Mouse (Mus musculus): ENCODE data around the gene Cgrrf1. TPM values are rescaled to one million over a fixed set of nuclear protein-coding genes. Genes with fewer than 3 reads are reported as not detected.

The Cgrrf1 gene
- 10 to 100 TPM in 24 of 26 experiments, 1 to 10 TPM in 2; 7.5 to 61.0 (median 28.1) TPM for total RNA-seq (2018; cell fraction: chromatin; rRNA removed)
- total RNA-seq (2018; cell fraction: cytosol; rRNA removed) = 10 to 100 TPM; 17.5 to 31.3 (median 24.5) TPM
- 10 to 100 TPM; 14.7 to 74.1 (median 25.1) TPM for total RNA-seq (2018; cell fraction: nucleus; rRNA removed)
- polyA plus RNA-seq (2018) = 21.6 to 33.5 TPM (median 29.1 TPM) in 3 replicates

DNA sequence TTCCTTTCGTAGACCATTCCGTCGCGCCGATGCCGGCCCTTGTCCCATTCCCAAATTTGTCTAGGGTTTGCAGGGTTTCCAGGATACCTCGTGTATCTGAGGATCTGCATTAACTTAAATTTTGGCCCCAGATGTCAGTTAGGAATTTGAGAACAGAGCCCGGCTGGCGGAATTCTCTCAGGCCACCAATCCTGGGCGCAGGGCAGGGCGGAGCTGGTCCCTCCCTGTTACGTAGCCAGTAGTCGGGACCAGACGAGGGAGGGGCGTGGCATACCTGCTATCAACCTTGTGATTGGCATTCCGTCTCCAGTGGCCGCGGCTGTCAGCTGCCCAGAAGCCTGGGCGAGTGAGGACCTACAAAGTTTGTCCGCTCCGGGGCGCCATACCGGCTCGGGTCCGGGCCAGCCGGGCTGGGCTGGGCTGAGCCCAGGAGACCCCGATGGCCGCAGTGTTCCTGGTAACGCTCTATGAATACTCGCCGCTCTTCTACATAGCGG is at the start of gene Cgrrf1:
Gene Cgrrf1 (plus strand): TSS at position 289 of the 497 bp plus-strand sequence.
- peaks cover 61% of the 10 kb centered on the region for H3K79me2 ChIP-seq (ENCODE audit: inconsistent target)
- H3K36me3 ChIP-seq (ENCODE audit: inconsistent target) = no peaks in the 10 kb centered on the region
- H3K27ac ChIP-seq = peak within 1 kb of the TSS; percentile 71
- 1% methylated on average over 32 of the region's 32 CpGs for WGBS (ENCODE audit: missing documents)
- H3K4me3 ChIP-seq (ENCODE audit: inconsistent target) = peak within 1 kb of the TSS; percentile 64

DNA sequence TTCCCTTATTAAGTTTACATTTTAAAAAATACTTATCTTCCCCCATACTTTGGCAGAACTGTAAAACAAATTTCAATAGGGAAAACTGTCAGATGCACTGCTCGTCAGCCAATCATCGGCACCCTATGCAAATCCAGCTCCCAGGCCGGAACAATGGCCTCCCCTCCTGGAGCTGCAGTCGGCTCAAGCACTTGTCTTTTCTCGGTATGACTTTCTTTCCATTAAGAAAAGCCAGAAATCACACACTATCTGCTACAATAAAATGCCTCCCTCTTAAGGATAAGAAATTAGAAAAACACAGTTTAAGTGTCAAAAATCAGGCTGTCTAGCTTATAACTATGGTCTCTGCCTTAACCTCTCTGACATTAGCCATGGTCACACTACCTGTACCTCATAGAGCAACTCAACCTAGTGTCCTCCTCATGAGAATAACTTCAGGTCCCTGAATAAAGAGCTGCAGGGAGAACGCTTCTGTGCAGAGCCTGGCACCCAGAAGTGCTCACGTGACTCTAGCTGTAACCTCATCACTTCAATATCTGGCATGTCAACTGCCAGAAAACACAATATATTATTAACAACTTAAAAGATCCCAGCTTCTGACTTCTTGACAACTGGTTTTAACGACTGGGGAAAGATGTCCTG is 49.6 kb upstream of the Cgrrf1 start:
- Histone ChIP-seq H3K79me2 (ENCODE audit: inconsistent target) (peaks cover 74% of the 10 kb centered on the region), H3K27ac (no peak overlapping the region), H3K4me3 (ENCODE audit: inconsistent target) (no peak overlapping the region), H3K36me3 (ENCODE audit: inconsistent target) (peaks cover 54% of the 10 kb centered on the region)
- WGBS (ENCODE audit: missing documents) = 87% methylated on average over 8 of the region's 8 CpGs

DNA sequence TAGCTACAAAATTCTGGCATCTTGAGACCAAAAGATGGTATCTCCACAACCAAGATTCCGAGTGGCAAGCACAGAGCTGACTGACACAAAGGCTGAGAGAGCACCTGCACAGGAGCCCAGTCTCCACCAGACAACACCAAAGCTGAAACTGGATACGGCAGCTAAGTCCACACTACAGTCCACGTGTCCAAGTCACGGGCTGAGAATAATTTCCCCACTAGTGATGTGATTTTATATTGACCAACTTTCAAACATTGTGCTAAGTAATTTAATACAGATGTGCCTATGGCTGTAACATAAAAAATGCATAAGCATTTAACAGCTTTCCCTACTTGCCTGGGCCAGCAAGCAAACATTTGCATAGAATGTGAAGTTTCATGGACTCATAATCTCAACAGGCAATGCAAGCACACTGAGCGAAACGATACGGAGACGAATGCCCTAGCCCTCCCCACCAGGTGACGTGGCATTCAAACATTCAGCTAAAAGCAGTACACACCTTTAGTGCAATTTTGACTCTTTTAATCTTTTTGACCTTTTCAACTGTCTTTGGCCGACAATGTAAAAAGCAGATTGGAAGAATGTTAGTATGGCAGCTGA is 48.5 kb upstream of the Cgrrf1 start:
- H3K79me2 ChIP-seq (ENCODE audit: inconsistent target) = peaks cover 78% of the 10 kb centered on the region
- 98% methylated on average over 10 of the region's 10 CpGs for WGBS (ENCODE audit: missing documents)
- no peak overlapping the region for H3K27ac ChIP-seq
- no peak overlapping the region for H3K4me3 ChIP-seq (ENCODE audit: inconsistent target)
- H3K36me3 ChIP-seq (ENCODE audit: inconsistent target) = peaks cover 43% of the 10 kb centered on the region

GRCm38 (mm10) chr14:46785247-46785646 is 46.7 kb upstream of the Cgrrf1 start:
- WGBS (ENCODE audit: missing documents) = 90% methylated on average over 5 of the region's 5 CpGs
- Histone ChIP-seq H3K36me3 (ENCODE audit: inconsistent target) (peaks cover 25% of the 10 kb centered on the region), H3K4me3 (ENCODE audit: inconsistent target) (no peak overlapping the region), H3K27ac (no peak overlapping the region), H3K79me2 (ENCODE audit: inconsistent target) (peaks cover 74% of the 10 kb centered on the region)

DNA sequence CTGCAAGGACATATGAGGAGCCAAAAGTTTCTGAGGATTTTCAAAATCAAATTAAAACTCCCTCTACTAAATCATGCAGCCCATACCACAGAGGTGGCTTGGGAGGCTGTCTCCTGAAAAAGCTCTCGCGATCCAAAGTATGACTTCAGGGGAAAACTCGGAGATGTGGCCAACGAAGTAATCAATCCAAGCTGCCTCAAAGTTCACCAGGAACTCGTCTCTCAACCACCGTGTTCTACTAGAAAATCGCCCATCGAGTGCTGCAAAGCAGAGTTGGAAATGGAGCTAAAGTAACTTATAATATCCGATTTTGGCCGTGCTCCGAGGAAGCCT is 44.5 kb upstream of the Cgrrf1 start:
- peaks cover 52% of the 10 kb centered on the region for H3K79me2 ChIP-seq (ENCODE audit: inconsistent target)
- H3K27ac ChIP-seq = 0 out of 2 replicates have a peak overlapping the region, but pooled peaks have one; percentile 8
- peak overlapping the region; percentile 57 for H3K4me3 ChIP-seq (ENCODE audit: inconsistent target)
- WGBS (ENCODE audit: missing documents) = under 1% methylated on average over 11 of the region's 11 CpGs
- peaks cover 4% of the 10 kb centered on the region; the same call in 1 of the 2 replicates for H3K36me3 ChIP-seq (ENCODE audit: inconsistent target)

- H3K79me2 ChIP-seq (ENCODE audit: inconsistent target) = peaks cover 47% of the 10 kb centered on the region
- H3K4me3 ChIP-seq (ENCODE audit: inconsistent target) = peak within 1 kb of the TSS; percentile 57
- H3K27ac ChIP-seq = 0 out of 2 replicates have a peak within 1 kb of the TSS, but pooled peaks have one; percentile 8
- H3K36me3 ChIP-seq (ENCODE audit: inconsistent target) = no peaks in the 10 kb centered on the region; the same call in 1 of the 2 replicates
- WGBS (ENCODE audit: missing documents) = under 1% methylated on average over 76 of the region's 86 CpGs
Measured at GRCm38 (mm10) chr14:46787787-46788504, 44.0 kb upstream of the Cgrrf1 start, which contains the start of gene Cnih1. TSS of gene Cnih1 (minus strand) at chr14:46788411.

DNA sequence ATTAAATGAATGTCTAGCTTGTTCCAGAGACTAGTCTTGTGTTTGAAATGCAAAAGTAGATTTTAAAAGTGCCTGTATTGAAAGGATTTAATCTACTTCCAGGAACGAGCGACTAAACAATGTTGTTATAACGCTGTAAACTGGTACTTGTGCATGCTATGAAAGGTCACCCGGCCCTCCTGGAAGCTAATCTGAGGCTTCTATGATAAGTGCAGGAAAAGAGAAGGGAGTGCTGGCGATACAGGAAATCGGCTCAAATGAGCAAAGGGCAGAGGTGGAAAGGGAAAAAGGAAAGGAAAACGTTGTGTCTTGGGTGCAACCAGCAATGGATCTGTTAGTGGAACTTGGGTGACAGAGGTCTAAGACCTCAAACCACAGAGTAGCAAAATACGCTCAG is 43.4 kb upstream of the Cgrrf1 start:
- no peaks in the 10 kb centered on the region; the same call in 1 of the 2 replicates for H3K36me3 ChIP-seq (ENCODE audit: inconsistent target)
- H3K27ac ChIP-seq = no peak overlapping the region
- H3K79me2 ChIP-seq (ENCODE audit: inconsistent target) = peaks cover 41% of the 10 kb centered on the region
- H3K4me3 ChIP-seq (ENCODE audit: inconsistent target) = no peak overlapping the region
- WGBS (ENCODE audit: missing documents) = 22% methylated on average over 8 of the region's 8 CpGs

- H3K36me3 ChIP-seq (ENCODE audit: inconsistent target) = no peaks in the 10 kb centered on the region
- 96% methylated on average over 2 of the region's 4 CpGs for WGBS (ENCODE audit: missing documents)
- H3K79me2 ChIP-seq (ENCODE audit: inconsistent target) = peaks cover 23% of the 10 kb centered on the region
- no peak overlapping the region for H3K27ac ChIP-seq
- no peak overlapping the region for H3K4me3 ChIP-seq (ENCODE audit: inconsistent target)
Measured at GRCm38 (mm10) chr14:46790303-46790702, 41.6 kb upstream of the Cgrrf1 start.

DNA sequence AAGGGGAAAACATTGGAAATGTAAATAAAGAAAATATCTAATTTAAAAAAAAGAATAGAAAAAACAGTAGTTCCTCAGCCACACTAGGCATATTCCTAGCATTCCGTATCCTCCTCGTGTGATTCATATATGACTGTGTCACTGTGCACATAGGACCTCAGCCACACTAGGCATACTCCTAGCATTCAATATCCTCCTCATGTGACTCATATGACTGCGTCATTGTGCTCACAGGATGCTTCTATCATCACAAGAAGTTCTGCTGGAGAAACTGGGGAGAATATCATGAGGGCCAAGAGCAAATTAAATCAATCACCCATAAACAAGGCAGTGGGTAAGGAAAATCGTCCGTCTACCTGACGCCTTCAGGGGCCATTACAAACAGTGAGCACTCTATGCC is 41.2 kb upstream of the Cgrrf1 start:
- H3K36me3 ChIP-seq (ENCODE audit: inconsistent target) = no peaks in the 10 kb centered on the region
- H3K27ac ChIP-seq = no peak overlapping the region
- peaks cover 19% of the 10 kb centered on the region for H3K79me2 ChIP-seq (ENCODE audit: inconsistent target)
- H3K4me3 ChIP-seq (ENCODE audit: inconsistent target) = no peak overlapping the region
- 93% methylated on average over 6 of the region's 6 CpGs for WGBS (ENCODE audit: missing documents)

GRCm38 (mm10) chr14:46794157-46794556 is 37.8 kb upstream of the Cgrrf1 start:
- no peak overlapping the region for H3K4me3 ChIP-seq (ENCODE audit: inconsistent target)
- H3K27ac ChIP-seq = no peak overlapping the region
- WGBS (ENCODE audit: missing documents) = 85% methylated on average over 5 of the region's 5 CpGs
- H3K36me3 ChIP-seq (ENCODE audit: inconsistent target) = no peaks in the 10 kb centered on the region
- H3K79me2 ChIP-seq (ENCODE audit: inconsistent target) = no peaks in the 10 kb centered on the region

- H3K4me3 ChIP-seq (ENCODE audit: inconsistent target) = no peak overlapping the region
- H3K79me2 ChIP-seq (ENCODE audit: inconsistent target) = no peaks in the 10 kb centered on the region
- H3K36me3 ChIP-seq (ENCODE audit: inconsistent target) = no peaks in the 10 kb centered on the region; the same call in 1 of the 2 replicates
- H3K27ac ChIP-seq = no peak overlapping the region
- WGBS (ENCODE audit: missing documents) = 75% methylated on average over 3 of the region's 3 CpGs
Measured at GRCm38 (mm10) chr14:46800684-46801345, 31.1 kb upstream of the Cgrrf1 start.

DNA sequence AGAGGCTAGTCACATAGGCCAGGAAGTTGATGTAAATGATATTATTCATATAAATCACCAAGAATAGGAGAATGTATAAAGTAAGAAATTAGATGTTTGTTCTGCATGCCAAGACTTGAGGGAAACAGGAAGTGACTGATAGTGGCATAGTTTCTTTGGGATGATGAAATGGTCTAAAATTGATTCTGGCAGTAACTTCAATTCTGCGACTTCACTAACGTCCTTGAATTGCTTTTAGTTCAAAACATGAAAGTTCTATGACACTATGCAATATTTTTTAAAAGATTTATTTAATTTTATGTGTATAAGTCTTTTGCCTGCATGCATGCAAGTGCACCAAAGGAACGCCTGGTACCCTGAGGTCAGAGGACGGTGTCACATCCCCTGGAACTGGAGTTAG is 28.7 kb upstream of the Cgrrf1 start:
- Histone ChIP-seq H3K27ac (no peak overlapping the region), H3K4me3 (ENCODE audit: inconsistent target) (no peak overlapping the region), H3K79me2 (ENCODE audit: inconsistent target) (no peaks in the 10 kb centered on the region), H3K36me3 (ENCODE audit: inconsistent target) (no peaks in the 10 kb centered on the region; the same call in 1 of the 2 replicates)
- 74% methylated on average over 4 of the region's 4 CpGs for WGBS (ENCODE audit: missing documents)

GRCm38 (mm10) chr14:46803791-46804190 is 28.1 kb upstream of the Cgrrf1 start:
- 67% methylated on average over 1 of the region's 1 CpGs for WGBS (ENCODE audit: missing documents)
- H3K27ac ChIP-seq = no peak overlapping the region
- no peak overlapping the region for H3K4me3 ChIP-seq (ENCODE audit: inconsistent target)
- no peaks in the 10 kb centered on the region for H3K79me2 ChIP-seq (ENCODE audit: inconsistent target)
- no peaks in the 10 kb centered on the region; the same call in 1 of the 2 replicates for H3K36me3 ChIP-seq (ENCODE audit: inconsistent target)

DNA sequence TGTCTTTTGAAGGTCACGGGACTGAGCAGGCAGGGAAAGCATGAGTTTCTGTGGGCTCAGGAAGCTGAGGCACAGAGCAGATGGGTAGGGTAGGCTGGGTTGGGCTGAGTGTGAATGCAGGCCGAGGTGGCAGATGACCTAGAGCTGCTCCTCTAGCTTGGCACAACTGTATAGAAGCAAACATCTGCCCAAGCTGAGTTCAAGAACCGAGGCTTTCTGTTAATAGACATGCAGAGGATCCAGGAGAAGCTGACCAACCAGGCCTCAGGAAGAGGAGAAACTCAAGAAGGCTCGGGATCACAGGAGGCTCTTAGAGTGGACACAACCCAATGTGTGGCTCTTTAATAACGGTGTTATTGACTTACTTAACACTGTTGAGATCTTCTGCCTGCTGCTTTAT is 25.7 kb upstream of the Cgrrf1 start:
- H3K36me3 ChIP-seq (ENCODE audit: inconsistent target) = peaks cover 3% of the 10 kb centered on the region; the same call in 1 of the 2 replicates
- 92% methylated on average over 5 of the region's 5 CpGs for WGBS (ENCODE audit: missing documents)
- H3K27ac ChIP-seq = no peak overlapping the region
- no peaks in the 10 kb centered on the region for H3K79me2 ChIP-seq (ENCODE audit: inconsistent target)
- no peak overlapping the region for H3K4me3 ChIP-seq (ENCODE audit: inconsistent target)
